Mouse (Mus musculus) kidney, postnatal 0 days (tissue): ENCODE results near the gene Limk2. TPM values are rescaled to one million over a fixed set of nuclear protein-coding genes. Genes with fewer than 3 reads are reported as not detected.
A peak's percentile ranks its signal among the peaks of the same experiment; 100 is the strongest.

ENCODE experiments used
- ATAC-seq: fragments of 200-750 bp; cut with Nextera tagmentation; replicated peaks from 2 replicates; pipeline ENCODE4 v1.8.0; 2017; ENCODE audit warnings: low read depth, moderate number of reproducible peaks, moderate TSS enrichment, moderate library complexity; ENCODE audit not compliant: low FRiP score
- DNase-seq: peaks from one replicate; pipeline ENCODE4 v3.0.0-alpha.2; 2016; ENCODE audit warnings: low spot score
- H3K27ac ChIP-seq: fragments of 300-500 bp; sonication (generic); 2 replicates; pipeline ENCODE4 v1.5.1; 2014; ENCODE audit warnings: mild to moderate bottlenecking
- H3K27me3 ChIP-seq: fragments of 300-500 bp; sonication (generic); 2 replicates; pipeline ENCODE4 v1.6.1; 2014; ENCODE audit warnings: low read length, mixed read lengths; ENCODE audit not compliant: insufficient read depth
- H3K36me3 ChIP-seq: fragments of 300-500 bp; sonication (generic); 2 replicates; pipeline ENCODE4 v1.6.1; 2014; ENCODE audit warnings: low read length, mixed read lengths; ENCODE audit not compliant: insufficient read depth
- H3K4me1 ChIP-seq: fragments of 300-500 bp; sonication (generic); replicated peaks from 2 replicates; pipeline ENCODE4 v1.6.1; 2014; ENCODE audit warnings: antibody characterized with exemption, low read length, mixed read lengths; ENCODE audit not compliant: insufficient read depth
- H3K4me2 ChIP-seq: fragments of 300-500 bp; sonication (generic); 2 replicates; pipeline ENCODE4 v1.6.1; 2014; ENCODE audit warnings: mild to moderate bottlenecking, low read length, moderate library complexity, mixed read lengths
- H3K4me3 ChIP-seq: fragments of 300-500 bp; sonication (generic); replicated peaks from 2 replicates; pipeline ENCODE4 v1.5.1; 2014; ENCODE audit warnings: low read depth, low read length
- H3K9ac ChIP-seq: fragments of 300-500 bp; sonication (generic); 2 replicates; pipeline ENCODE4 v1.6.1; 2014; ENCODE audit warnings: low read depth, low read length
- H3K9me3 ChIP-seq: fragments of 300-500 bp; sonication (generic); replicated peaks from 2 replicates; pipeline ENCODE4 v1.6.1; 2016; ENCODE audit warnings: low read length, inconsistent platforms, mixed read lengths
- CTCF ChIP-seq: IDR thresholded peaks from 2 replicates; pipeline ENCODE4 v1.5.1; 2016; ENCODE audit warnings: antibody characterized with exemption, low read depth, mild to moderate bottlenecking, moderate library complexity
- WGBS: fragments of 180-500 bp; shearing (Covaris S2); extraction: QIAGEN DNeasy Blood & Tissue Kit; methylation state at CpG from one replicate; pipeline ENCODE4 v1.1.7; 2014; 5-methylcytosine and 5-hydroxymethylcytosine counted together
- polyA plus RNA-seq: library from polyadenylated mRNA; unstranded; fragments of >200 nt; fragmentation: Nextera tagmentation; extraction: Ambion mirVana; gene quantifications from 2 replicates; pipeline ENCODE4 v1.2.1, GENCODE M21; 2015

Gene Limk2
- polyA plus RNA-seq, 1 experiment from 2014 or later, result 28.8 TPM

DNA sequence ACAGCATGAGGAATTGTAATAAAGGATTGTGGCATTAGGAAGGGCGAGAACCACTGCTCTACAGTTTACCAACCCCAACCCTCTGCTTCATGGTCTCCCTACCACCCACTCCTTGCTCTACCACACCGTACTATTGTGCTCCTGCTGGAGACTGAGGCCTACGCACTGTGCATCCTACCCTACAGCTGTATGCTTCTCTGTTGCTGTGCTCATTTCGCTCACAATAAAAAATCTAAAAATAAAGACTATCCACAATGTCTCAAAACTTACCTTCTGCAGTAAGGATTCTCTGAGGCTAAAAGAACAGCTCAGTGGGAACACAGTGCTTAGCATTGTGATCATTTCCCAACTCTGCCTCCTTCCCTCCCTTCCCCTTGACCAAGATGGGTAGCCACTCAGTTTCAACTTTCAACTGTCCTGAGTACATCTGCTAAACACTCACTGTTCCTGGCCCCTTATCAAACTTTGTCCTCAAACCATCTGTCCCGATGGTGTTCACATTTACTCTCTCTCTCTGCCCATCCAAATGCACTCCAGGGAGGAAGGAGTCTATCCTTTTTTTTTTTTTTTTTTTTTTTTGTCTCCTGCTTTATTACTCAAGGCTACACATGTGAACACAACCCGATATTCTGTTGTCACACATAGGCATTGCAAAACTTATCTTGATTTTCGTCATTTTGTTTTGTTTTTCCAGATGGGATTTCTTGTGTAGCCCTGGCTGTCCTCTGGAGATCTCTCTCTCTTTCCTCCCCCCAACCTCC, 4.5 kb downstream of the Limk2 start:
- Histone ChIP-seq H3K27me3 (no peaks in the 10 kb centered on the region), H3K4me2 (no peak overlapping the region), H3K9ac (no peak overlapping the region), H3K4me1 (no peaks in the 10 kb centered on the region; the same call in 1 of the 2 replicates), H3K4me3 (no peak overlapping the region), H3K36me3 (no peaks in the 10 kb centered on the region), H3K9me3 (no peaks in the 10 kb centered on the region), H3K27ac (no peak overlapping the region)
- TF ChIP-seq CTCF, result no peak
- ATAC-seq (no peak), DNase-seq (no peak)
- WGBS, result 84% methylated on average over 7 of the region's 7 CpGs

DNA sequence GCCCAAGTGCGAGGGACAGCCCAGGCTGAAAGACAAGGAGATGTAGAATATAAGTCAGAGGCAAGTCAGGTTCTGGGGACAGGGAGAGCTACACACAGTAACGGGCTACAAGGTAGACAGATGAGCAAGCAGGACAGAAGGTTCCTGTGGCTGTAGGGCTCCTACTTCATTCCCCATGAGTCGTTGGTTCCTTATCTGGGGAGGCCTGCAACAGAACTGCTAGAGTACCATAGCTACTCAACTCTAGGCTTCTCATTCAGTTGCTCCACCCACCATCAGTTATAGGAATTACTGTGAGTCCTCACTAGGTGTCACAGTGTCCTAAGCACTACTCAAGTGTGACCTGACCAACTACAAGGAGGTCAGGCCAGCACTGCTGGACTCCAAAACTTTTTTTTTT, 6.0 kb downstream of the Limk2 start:
- H3K9me3 ChIP-seq, result no peaks in the 10 kb centered on the region
- DNase-seq (no peak), ATAC-seq (0 out of 2 replicates have a peak, but pooled peaks have one; percentile 43)
- no peak overlapping the region for H3K4me2 ChIP-seq
- no peak overlapping the region for H3K4me3 ChIP-seq
- H3K27me3 ChIP-seq, result no peaks in the 10 kb centered on the region
- no peak overlapping the region for H3K27ac ChIP-seq
- WGBS, result 85% methylated on average over 3 of the region's 3 CpGs
- H3K4me1 ChIP-seq, result no peaks in the 10 kb centered on the region; the same call in 1 of the 2 replicates
- H3K36me3 ChIP-seq, result no peaks in the 10 kb centered on the region
- H3K9ac ChIP-seq, result no peak overlapping the region
- no peak for TF ChIP-seq CTCF

DNA sequence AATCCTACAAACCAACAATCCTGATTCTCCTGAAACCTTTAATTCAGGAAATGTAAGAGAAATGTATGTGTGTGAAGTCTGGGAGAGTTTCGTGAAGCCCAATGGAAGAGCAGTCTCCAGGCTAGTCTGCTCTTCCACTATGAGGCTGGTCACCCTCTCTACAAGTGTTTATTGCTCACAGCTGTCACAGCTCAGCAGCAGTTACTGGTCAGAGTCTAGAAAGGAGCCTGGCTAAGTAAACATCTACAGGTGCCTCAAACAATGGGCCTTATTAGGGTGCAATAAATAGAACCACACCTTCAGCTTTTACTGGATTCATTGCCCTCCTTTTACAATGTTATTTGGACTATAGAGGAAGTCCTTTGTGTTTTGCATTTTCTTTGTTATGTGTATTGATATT, 10.7 kb downstream of the Limk2 start:
- Histone ChIP-seq H3K4me3 (no peak overlapping the region), H3K9ac (no peak overlapping the region), H3K27ac (no peak overlapping the region), H3K4me2 (no peak overlapping the region), H3K9me3 (no peaks in the 10 kb centered on the region), H3K36me3 (0 out of 2 replicates have a peak, but pooled peaks cover 4% of the 10 kb centered on the region), H3K4me1 (no peaks in the 10 kb centered on the region), H3K27me3 (no peaks in the 10 kb centered on the region)
- DNase-seq, result no peak
- no peak for ATAC-seq
- no peak for TF ChIP-seq CTCF
- WGBS, result 53% methylated on average over 1 of the region's 1 CpGs

DNA sequence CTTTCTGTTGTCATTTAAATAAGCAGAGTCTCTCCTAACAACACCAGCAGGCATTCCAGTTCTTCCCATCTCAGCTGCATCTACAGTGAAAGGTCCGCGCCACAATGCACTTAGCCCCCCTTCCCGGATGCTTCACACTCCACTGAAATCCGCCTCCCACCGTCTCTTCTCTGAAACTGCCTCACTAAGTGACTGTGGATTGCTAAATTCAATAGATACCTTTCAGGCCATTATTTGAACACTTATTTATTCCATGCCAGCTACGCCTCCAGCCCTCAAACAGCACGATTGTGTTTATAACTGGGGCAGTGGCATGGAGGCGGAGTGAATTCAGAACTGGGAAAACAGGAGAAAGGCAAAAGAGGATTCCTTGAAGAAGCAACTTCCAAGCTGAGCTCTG, 12.4 kb downstream of the Limk2 start:
- WGBS, result 55% methylated on average over 8 of the region's 8 CpGs
- Histone ChIP-seq H3K27ac (no peak overlapping the region), H3K4me3 (no peak overlapping the region), H3K4me1 (no peaks in the 10 kb centered on the region), H3K36me3 (0 out of 2 replicates have a peak, but pooled peaks cover 4% of the 10 kb centered on the region), H3K27me3 (no peaks in the 10 kb centered on the region), H3K9me3 (no peaks in the 10 kb centered on the region), H3K4me2 (no peak overlapping the region), H3K9ac (no peak overlapping the region)
- no peak for DNase-seq
- no peak for ATAC-seq
- TF ChIP-seq CTCF, result no peak

DNA sequence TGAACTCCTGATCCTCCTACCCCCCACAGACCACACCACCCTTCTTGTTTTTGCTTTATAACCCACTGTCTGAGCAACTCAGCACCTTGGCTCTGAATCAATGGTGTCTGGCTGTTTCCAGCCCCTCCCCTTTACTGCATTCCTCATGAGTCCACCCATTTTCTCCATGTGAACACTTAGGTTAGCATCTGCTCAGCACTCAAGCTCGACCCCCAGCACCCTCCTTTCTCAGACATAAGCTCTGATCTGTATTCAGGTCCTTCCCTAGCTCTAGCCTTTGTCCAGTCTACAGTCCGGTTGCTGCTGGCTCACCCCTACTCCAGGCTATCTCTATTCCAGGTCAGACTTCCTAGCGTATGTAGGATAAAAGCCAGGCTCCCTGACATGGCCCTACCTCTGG, 12.9 kb downstream of the Limk2 start:
- no peak overlapping the region for H3K9ac ChIP-seq
- TF ChIP-seq CTCF, result no peak
- no peak overlapping the region for H3K27ac ChIP-seq
- H3K9me3 ChIP-seq, result no peaks in the 10 kb centered on the region
- no peaks in the 10 kb centered on the region for H3K4me1 ChIP-seq
- no peaks in the 10 kb centered on the region for H3K27me3 ChIP-seq
- DNase-seq (no peak), ATAC-seq (no peak)
- H3K4me3 ChIP-seq, result no peak overlapping the region
- 79% methylated on average over 3 of the region's 3 CpGs for WGBS
- 0 out of 2 replicates have a peak, but pooled peaks cover 4% of the 10 kb centered on the region for H3K36me3 ChIP-seq
- H3K4me2 ChIP-seq, result no peak overlapping the region

DNA sequence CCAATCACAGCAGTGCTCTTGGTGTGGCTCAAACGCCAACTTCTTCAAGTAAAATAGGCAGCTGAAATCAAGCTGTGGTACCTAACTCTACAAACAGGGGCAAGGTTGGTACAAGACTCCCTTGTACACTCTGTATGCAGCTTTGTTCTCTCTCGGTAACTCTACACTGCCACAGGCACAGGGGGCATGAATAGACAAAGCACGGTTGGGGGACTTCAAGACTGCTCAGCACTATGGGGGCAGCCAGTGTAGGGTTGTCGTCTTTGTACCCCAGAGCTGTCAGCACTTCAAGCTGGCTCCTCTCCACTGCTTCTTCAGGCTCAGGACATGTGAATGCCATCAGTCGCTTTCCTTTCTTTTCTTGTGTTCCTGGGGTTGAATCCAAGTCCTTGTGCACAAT, 14.5 kb downstream of the Limk2 start:
- DNase-seq (no peak), ATAC-seq (no peak)
- Histone ChIP-seq H3K9me3 (no peaks in the 10 kb centered on the region), H3K27ac (no peak overlapping the region), H3K9ac (no peak overlapping the region), H3K4me3 (no peak overlapping the region), H3K4me1 (no peaks in the 10 kb centered on the region), H3K27me3 (no peaks in the 10 kb centered on the region), H3K4me2 (no peak overlapping the region), H3K36me3 (0 out of 2 replicates have a peak, but pooled peaks cover 4% of the 10 kb centered on the region)
- 65% methylated on average over 5 of the region's 5 CpGs for WGBS
- TF ChIP-seq CTCF, result no peak
